Mouse (Mus musculus): ENCODE results near the gene Zbtb45.

Zbtb45 gene

GRCm38 (mm10) chr7:13010005-13010908 lies at the start of gene Zbtb45:
TSS of gene Zbtb45 (minus strand) at chr7:13010034.
- DNase-seq (ENCODE audit: low spot score in 2 of 2): no peak

DNA sequence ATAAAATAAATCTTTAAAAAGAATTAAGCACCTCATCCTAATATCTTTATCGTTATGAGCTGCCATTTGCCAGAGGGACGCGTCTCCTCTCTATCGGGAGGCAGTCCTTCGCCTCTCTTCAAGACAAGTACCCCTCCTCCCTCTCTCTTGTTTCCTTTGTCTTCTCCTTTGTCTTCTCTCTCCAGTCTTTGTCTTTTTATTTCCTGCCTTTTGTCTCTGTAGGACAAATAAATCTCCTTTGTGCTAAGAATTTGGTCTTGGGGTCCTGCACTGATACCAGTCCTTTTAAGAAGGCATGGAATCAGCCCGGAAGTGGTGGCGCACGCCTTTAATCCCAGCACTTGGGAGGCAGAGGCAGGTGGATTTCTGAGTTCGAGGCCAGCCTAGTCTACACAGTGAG lies 49.7 kb upstream of the Zbtb45 start:
- DNase-seq (ENCODE audit: low spot score in 2 of 2): no peak

GRCm38 (mm10) chr7:13056913-13057700 lies 47.3 kb upstream of the Zbtb45 start:
- no peak for DNase-seq (ENCODE audit: low spot score in 2 of 2)

GRCm38 (mm10) chr7:13054287-13055010 lies 44.6 kb upstream of the Zbtb45 start, which contains the start of gene Mzf1:
TSS of gene Mzf1 (minus strand) at chr7:13054764.
- DNase-seq (ENCODE audit: low spot score in 2 of 2): peak; percentile 95 to 97

GRCm38 (mm10) chr7:13053961-13054286 lies 44.1 kb upstream of the Zbtb45 start:
- no peak for DNase-seq (ENCODE audit: low spot score in 2 of 2)

- DNase-seq (ENCODE audit: low spot score in 2 of 2): no peak
Observed at GRCm38 (mm10) chr7:13053501-13053900, 43.7 kb upstream of the Zbtb45 start.

- no peak for DNase-seq (ENCODE audit: low spot score in 2 of 2)
Observed at GRCm38 (mm10) chr7:13053001-13053400, 43.2 kb upstream of the Zbtb45 start.

GRCm38 (mm10) chr7:13046084-13046483 lies 36.2 kb upstream of the Zbtb45 start:
- peak in 1 of 2 experiments; percentile 57 for DNase-seq (ENCODE audit: low spot score in 2 of 2)

DNA sequence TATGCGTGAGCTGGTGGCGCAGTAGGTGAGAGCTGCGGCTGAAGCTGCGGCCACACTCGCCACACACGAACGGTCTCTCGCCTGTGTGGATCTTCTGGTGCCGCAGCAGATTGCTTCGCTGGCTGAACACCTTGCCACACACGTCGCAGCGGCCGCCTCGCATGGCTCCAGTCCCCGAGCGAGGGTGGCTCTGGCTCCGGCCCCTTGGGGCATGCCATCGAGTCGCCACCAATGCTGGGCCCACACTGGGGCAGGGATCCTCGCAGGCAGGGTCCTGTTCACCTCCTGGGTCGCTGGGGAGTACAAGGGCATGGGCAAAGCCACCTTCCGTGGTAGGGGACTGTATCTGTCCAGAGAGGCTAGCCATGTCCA lies 34.4 kb upstream of the Zbtb45 start:
- peak in 1 of 2 experiments; percentile 13 for DNase-seq (ENCODE audit: low spot score in 2 of 2)

- peak in 1 of 2 experiments; percentile 20 for DNase-seq (ENCODE audit: low spot score in 2 of 2)
Observed at GRCm38 (mm10) chr7:13043445-13044253, 33.8 kb upstream of the Zbtb45 start.

- peak in 1 of 2 experiments; percentile 3 for DNase-seq (ENCODE audit: low spot score in 2 of 2)
Observed at GRCm38 (mm10) chr7:13043120-13043444, 33.2 kb upstream of the Zbtb45 start.

- DNase-seq (ENCODE audit: low spot score in 2 of 2): no peak
Observed at GRCm38 (mm10) chr7:13042511-13042910, 32.7 kb upstream of the Zbtb45 start.

DNA sequence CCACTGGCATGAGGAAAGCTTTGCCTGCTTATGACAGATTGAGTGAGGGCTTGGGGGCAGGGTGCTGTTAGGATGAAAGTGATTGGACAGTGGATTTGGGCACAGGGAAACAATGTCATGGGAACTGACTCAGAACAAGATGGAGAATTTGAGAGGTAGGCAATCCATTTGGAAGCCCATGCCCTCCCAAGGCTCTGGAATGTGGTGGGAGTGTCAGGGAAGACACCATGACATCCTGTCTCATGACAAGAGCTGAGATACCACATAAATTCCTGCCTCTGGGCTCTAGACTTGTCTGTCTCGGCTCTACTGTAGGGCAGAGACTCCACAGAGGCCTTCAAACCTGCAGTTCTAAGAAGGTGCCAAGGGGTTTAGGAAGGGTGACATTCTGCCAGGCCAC lies 31.4 kb upstream of the Zbtb45 start:
- DNase-seq (ENCODE audit: low spot score in 2 of 2): no peak

DNA sequence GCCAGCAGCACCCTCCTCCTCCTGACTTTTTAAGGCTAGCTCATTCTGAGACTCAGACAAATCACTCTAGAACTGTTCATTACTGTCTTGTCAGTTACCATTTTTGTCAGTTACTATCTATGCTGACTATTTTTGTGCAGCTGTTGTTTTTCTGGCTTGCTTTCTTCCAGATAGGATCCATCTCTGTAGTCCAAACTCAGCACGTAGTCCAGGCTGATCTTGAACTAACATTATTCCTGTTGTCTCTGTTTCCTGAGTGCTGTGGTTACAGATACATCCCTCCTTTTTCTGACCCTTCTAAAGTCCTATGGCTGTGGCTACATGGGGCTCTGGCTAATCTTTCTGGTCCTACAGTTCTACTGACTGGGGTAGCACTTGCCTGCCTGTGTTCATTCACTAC lies 29.3 kb upstream of the Zbtb45 start:
- DNase-seq (ENCODE audit: low spot score in 2 of 2): no peak

DNA sequence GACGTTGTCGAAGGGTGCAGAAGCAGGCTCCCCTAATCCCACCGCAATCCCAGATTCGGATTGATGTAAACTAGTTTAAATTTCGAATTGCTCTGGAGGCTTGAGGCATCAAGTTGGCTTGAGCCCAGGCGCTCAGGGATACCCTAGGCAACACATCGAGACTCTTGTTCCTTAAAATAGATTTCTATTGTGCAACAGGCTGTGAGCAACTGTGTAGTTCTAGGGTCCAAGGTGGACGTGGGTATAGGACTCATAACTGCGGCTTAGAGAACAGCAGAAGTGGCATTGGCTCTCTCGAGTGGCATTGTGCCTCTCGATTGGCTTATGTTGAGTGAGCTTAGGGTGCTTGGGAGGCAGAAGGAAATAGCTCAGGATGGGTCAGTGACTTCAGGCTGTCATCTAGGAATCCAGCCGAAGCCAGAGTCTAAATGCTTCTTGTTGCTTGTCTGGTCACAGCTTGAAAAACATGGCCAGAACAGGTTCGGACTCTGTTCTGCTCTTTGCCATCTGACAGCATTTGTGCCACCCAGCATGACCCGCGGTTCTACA lies 28.9 kb upstream of the Zbtb45 start:
- no peak for DNase-seq (ENCODE audit: low spot score in 2 of 2)

DNA sequence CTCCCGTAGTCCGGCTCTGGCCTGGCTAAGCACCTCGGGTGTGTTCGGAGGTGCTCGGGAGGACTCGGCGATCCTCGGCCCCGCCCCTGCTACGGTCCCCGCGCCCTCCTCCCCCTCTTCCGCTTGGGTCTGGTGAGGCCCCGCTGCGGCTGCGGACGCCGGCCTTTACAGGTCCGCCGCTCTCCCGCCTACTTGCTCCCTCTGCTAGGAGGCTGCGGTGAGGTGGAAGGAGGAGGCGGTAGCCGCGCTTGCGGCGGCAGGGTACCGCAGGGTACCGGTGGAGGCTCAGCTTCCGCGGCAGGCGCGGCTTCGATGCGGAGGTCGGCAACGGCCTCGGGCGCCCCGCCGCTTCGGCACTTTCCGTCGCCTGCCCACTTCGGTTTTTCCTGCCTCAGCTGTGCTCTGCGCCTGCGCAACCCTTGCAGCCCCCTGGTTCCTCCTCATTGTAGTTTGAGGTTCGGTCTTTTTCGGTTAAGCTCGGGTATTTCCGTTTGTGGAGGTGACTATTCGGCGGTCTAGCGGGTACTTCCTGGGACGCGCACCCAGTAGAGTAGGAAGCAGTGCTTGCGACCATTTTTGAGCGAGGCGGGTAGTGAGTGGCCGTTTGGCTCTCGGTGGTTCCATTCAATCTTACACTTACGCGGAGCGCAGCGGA lies 28.2 kb upstream of the Zbtb45 start, which contains the start of gene Ube2m:
TSS of gene Ube2m (minus strand) at position 375 of the 655 bp plus-strand sequence.
- DNase-seq (ENCODE audit: low spot score in 2 of 2): peak; percentile 96 to 100

DNA sequence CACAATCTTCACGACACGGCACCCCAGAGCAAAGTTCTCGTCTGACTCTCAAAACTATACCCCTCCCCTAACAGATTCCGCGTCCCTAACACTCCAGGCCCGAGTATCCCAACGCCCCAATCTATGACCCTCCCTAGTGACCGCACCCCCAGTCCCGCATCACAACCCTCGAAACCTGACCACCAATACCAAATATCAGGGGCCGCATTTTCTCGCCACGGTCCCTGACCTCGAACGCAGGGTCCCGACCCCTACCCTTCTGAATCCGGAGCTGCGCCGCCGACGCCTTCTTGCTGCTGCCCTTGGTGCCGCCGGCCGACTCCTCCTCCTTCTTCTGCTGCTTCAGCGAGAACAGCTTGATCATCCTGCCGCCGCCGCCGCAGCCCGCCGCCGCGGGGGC lies 27.5 kb upstream of the Zbtb45 start:
- DNase-seq (ENCODE audit: low spot score in 2 of 2): no peak

GRCm38 (mm10) chr7:13036806-13037205 lies 27.0 kb upstream of the Zbtb45 start:
- DNase-seq (ENCODE audit: low spot score in 2 of 2): no peak

GRCm38 (mm10) chr7:13035211-13035855 lies 25.5 kb upstream of the Zbtb45 start:
- DNase-seq (ENCODE audit: low spot score in 2 of 2): no peak
